Mouse (Mus musculus) MEL (cell line): ENCODE measurements at regions not wholly inside any gene's neighbourhood (a gene's known extent, or its start where the extent isn't known, plus 50 kb on each side); places are given as distances from the start of the nearest gene placed in this dataset.

Experiments used
- CTCF ChIP-seq, 3 experiments: IDR thresholded peaks in 2 of 3; conservative IDR thresholded peaks in 1 of 3; 2 replicates each; pipeline ENCODE4 v1.5.1; 2011 to 2012; ENCODE audit warnings: low read length in 3 of 3, low read depth in 2 of 3, mild to moderate bottlenecking in 2 of 3, improper control_type of control experiment in 1 of 3, inconsistent platforms in 1 of 3, mixed read lengths in 1 of 3, moderate library complexity in 1 of 3; ENCODE audit not compliant: control insufficient read depth in 1 of 3, insufficient read depth in 1 of 3, poor library complexity in 1 of 3, severe bottlenecking in 1 of 3
- GATA1 ChIP-seq: IDR thresholded peaks from 2 replicates; pipeline ENCODE4 v1.6.1; 2011; ENCODE audit warnings: low read depth, low read length, improper control_type of control experiment
- MAZ ChIP-seq: IDR thresholded peaks from 2 replicates; pipeline ENCODE4 v1.6.1; 2012; ENCODE audit warnings: low read depth, mild to moderate bottlenecking, inconsistent platforms, low read length, improper control_type of control experiment
- POLR2A ChIP-seq, 2 experiments: IDR thresholded peaks; 2 replicates each; pipeline ENCODE4 v1.6.1; 2011 to 2012; ENCODE audit warnings: low read length in 2 of 2, mild to moderate bottlenecking in 2 of 2, control low read depth in 1 of 2, improper control_type of control experiment in 1 of 2, low read depth in 1 of 2, moderate library complexity in 1 of 2; ENCODE audit not compliant: control insufficient read depth in 1 of 2, insufficient read depth in 1 of 2, poor library complexity in 1 of 2
- POLR2AphosphoS2 ChIP-seq: IDR thresholded peaks from 2 replicates; pipeline ENCODE4 v1.6.1; 2011; ENCODE audit warnings: low read length, improper control_type of control experiment
- RAD21 ChIP-seq: IDR thresholded peaks from 2 replicates; pipeline ENCODE4 v1.6.1; 2011; ENCODE audit warnings: mild to moderate bottlenecking, low read depth, low read length, improper control_type of control experiment
- RCOR1 ChIP-seq: IDR thresholded peaks from 2 replicates; pipeline ENCODE4 v1.6.1; 2012; ENCODE audit warnings: low read depth, mild to moderate bottlenecking, inconsistent platforms, low read length, improper control_type of control experiment

DNA sequence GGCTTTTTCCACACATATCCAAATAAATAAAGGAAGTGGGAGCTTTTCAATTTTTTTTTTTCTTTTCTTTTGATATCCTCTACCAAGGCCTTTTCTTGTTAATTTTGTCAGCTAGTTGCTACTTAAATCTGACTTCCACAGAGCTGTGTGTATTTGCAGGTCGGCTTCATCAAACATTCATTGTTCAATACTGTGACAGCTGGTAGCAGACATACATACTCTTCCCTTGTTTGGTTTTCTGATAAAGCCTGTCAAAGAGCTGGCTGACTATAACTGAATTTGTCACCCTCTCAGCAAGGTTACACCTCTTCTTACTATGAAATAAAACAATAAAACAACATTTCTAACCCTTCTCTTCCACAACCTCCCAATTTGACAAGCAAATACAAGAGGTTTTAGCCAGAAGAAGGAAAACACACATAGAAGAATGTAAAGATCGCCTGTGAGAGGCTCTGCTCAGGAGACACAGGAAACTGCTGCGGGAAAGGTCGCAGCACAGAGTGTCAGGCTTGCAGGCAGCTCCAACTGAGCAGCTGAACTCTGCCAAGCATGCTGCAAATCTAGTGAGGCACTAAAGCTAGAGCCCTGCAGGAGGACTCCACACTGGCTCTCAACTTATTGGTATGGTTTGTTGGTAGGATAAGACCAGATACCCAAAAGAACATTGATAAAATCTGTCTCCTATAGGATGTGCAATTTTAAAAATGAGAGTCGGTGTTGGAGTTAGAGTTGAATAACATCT lies 205.2 kb upstream of the Tle4 start:
- TF ChIP-seq GATA1, result no peak
- no peak for TF ChIP-seq POLR2A (IDR thresholded peaks at IDR 0.05; ENCODE audit: control insufficient read depth in 1 of 2, insufficient read depth in 1 of 2, low read depth in 1 of 2, low read length in 2 of 2, poor library complexity in 1 of 2)
- no peak for TF ChIP-seq CTCF (IDR thresholded peaks at IDR 0.05 in 2 of 3, conservative IDR thresholded peaks at IDR 0.05 in 1 of 3; ENCODE audit: control insufficient read depth in 1 of 3, insufficient read depth in 1 of 3, low read depth in 2 of 3, low read length in 3 of 3, poor library complexity in 1 of 3, severe bottlenecking in 1 of 3)
- TF ChIP-seq MAZ, result no peak
- no peak for TF ChIP-seq RAD21
- no peak for TF ChIP-seq RCOR1
- no peak for TF ChIP-seq POLR2AphosphoS2
